Mouse (Mus musculus) limb, embryonic 12.5 days (tissue): ENCODE results near the gene Dynlt1f. TPM values are rescaled to one million over a fixed set of nuclear protein-coding genes. Genes with fewer than 3 reads are reported as not detected.
"Not testable (repeated sequence)": the region's sequence is repeated elsewhere in the genome, so short reads cannot be mapped to it uniquely, and the experiment has no call there.

Experiments used
- ATAC-seq: fragments of 200-750 bp; cut with Nextera tagmentation; 2 replicates; pipeline ENCODE4 v1.8.0; 2017; ENCODE audit warnings: low read depth, moderate TSS enrichment; ENCODE audit not compliant: insufficient number of reproducible peaks, insufficient read depth, low FRiP score, low TSS enrichment
- H3K27ac ChIP-seq: fragments of 300-500 bp; sonication (generic); 2 replicates; pipeline ENCODE4 v1.5.1; 2016; ENCODE audit warnings: mild to moderate bottlenecking, moderate library complexity
- H3K27me3 ChIP-seq: fragments of 300-500 bp; sonication (generic); 2 replicates; pipeline ENCODE4 v1.6.1; 2016; ENCODE audit warnings: mild to moderate bottlenecking, moderate library complexity
- H3K36me3 ChIP-seq: fragments of 300-500 bp; sonication (generic); 2 replicates; pipeline ENCODE4 v1.6.1; 2016; ENCODE audit warnings: mild to moderate bottlenecking, moderate library complexity
- H3K4me1 ChIP-seq: fragments of 300-500 bp; sonication (generic); replicated peaks from 2 replicates; pipeline ENCODE4 v1.6.1; 2016
- H3K4me2 ChIP-seq: fragments of 300-500 bp; sonication (generic); 2 replicates; pipeline ENCODE4 v1.6.1; 2016; ENCODE audit warnings: mild to moderate bottlenecking, moderate library complexity
- H3K4me3 ChIP-seq: fragments of 300-500 bp; sonication (generic); replicated peaks from 2 replicates; pipeline ENCODE4 v1.5.1; 2016; ENCODE audit warnings: mild to moderate bottlenecking
- H3K9ac ChIP-seq: fragments of 300-500 bp; sonication (generic); replicated peaks from 2 replicates; pipeline ENCODE4 v1.6.1; 2016; ENCODE audit warnings: mild to moderate bottlenecking, moderate library complexity
- H3K9me3 ChIP-seq: fragments of 300-500 bp; sonication (generic); 2 replicates; pipeline ENCODE4 v1.6.1; 2016; ENCODE audit warnings: mild to moderate bottlenecking, moderate library complexity
- WGBS: fragments of 180-500 bp; shearing (Covaris S2); methylation state at CpG from one replicate; pipeline ENCODE4 v1.1.7; 2016; 5-methylcytosine and 5-hydroxymethylcytosine counted together
- polyA plus RNA-seq: library from polyadenylated mRNA; unstranded; fragments of >200 nt; fragmentation: Nextera tagmentation; extraction: Ambion mirVana; gene quantifications from 2 replicates; pipeline ENCODE4 v1.2.1, GENCODE M21; 2016

Dynlt1f gene
- polyA plus RNA-seq, 1 experiment from 2014 or later = 326 TPM

DNA sequence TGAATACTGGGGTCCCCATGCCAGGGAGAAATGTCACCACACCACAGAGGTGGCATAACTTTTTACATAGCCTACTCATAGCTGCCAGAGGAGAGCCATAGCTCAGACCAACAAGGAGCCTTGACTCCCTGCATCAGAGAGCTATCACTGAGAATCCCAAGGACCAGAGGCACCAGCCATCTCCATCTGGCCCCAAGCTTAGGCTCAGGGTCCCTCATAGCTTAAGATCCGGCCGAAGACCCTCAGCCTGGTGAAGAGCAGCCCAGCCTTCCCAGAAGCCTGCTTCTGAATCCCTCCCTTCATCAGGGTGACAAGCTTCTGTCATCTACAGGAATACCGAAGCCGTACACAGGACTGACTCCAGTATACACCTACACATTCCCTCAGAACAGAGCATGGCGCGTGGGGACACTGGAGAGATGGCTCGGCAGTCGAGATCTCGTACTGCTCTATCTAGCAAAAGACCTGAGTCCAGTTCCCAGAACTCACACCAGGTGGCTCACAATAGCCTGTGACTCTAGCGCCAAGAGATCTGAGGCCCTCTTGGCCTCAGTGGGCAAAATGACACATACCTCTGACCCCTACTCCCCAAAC lies 15.6 kb downstream of the Dynlt1f start:
- not testable (repeated sequence) for H3K9me3 ChIP-seq, H3K4me3 ChIP-seq, H3K4me2 ChIP-seq, H3K9ac ChIP-seq, H3K4me1 ChIP-seq, H3K36me3 ChIP-seq, H3K27me3 ChIP-seq, ATAC-seq, H3K27ac ChIP-seq
- WGBS = 91% methylated on average over 10 of the region's 10 CpGs

- 0 out of 2 replicates have a peak, but pooled peaks have one; percentile 27 for ATAC-seq
These were observed 16.2 kb downstream of the Dynlt1f start for GRCm38 (mm10) chr17:6639486-6639885.

GRCm38 (mm10) chr17:6638444-6638843 lies 17.3 kb downstream of the Dynlt1f start:
- 82% methylated on average over 8 of the region's 8 CpGs for WGBS
- H3K36me3 ChIP-seq, H3K4me2 ChIP-seq, H3K9ac ChIP-seq, H3K4me3 ChIP-seq, H3K4me1 ChIP-seq, H3K27me3 ChIP-seq, ATAC-seq, H3K27ac ChIP-seq, H3K9me3 ChIP-seq: not testable (repeated sequence)

More at GRCm38 (mm10) chr17:6639486-6639885, 16.2 kb downstream of the Dynlt1f start:
- H3K4me2 ChIP-seq, H3K27me3 ChIP-seq, H3K27ac ChIP-seq, H3K9me3 ChIP-seq, H3K9ac ChIP-seq, H3K36me3 ChIP-seq, H3K4me1 ChIP-seq, H3K4me3 ChIP-seq: not testable (repeated sequence)
- 95% methylated on average over 16 of the region's 21 CpGs for WGBS

DNA sequence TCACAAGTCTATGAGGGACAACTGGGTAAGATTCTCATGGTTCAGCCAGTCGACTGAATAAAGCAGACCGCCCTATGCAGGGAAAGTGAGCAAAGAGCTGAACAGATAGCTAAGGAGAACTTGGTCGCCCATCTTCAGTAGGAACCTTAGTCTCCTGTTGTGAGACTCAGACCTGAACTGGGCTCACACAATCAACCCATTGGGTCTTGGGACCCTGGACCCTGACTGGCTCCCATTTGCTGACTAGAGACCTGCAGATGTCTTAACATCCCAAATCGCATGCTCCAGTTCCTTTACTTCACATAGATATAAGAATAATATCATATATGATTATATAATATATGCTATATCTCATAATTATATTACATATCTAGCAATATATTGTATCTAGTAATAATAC lies 18.3 kb downstream of the Dynlt1f start:
- WGBS = 91% methylated on average over 4 of the region's 4 CpGs
- H3K27ac ChIP-seq, H3K27me3 ChIP-seq, H3K4me3 ChIP-seq, H3K4me1 ChIP-seq, ATAC-seq, H3K36me3 ChIP-seq, H3K9ac ChIP-seq, H3K4me2 ChIP-seq, H3K9me3 ChIP-seq: not testable (repeated sequence)

DNA sequence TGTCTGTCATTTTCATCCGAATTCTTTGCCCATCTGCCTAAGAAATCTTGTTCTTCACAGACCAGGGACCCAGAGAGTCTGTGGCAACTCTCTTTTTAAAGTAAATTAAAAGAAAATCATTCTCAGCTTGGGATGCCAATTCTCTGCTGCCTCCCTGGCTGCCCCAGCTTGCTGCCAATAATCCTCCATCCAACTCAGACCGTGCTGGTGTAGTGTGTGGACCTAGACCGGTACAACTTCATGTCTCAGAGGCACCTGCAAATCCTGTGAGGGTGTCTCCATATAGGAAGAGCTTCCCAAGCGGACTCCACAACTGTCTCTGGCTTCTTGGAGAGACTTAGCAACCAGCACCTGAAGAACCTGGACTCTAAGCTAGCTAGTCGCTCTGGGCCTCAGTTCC lies 18.8 kb downstream of the Dynlt1f start:
- Histone ChIP-seq H3K36me3 (no peaks in the 10 kb centered on the region), H3K4me3 (no peak overlapping the region), H3K9ac (no peak overlapping the region), H3K27ac (no peak overlapping the region), H3K27me3 (no peaks in the 10 kb centered on the region), H3K4me2 (no peak overlapping the region), H3K4me1 (no peaks in the 10 kb centered on the region), H3K9me3 (no peaks in the 10 kb centered on the region)
- ATAC-seq = no peak
- WGBS = 86% methylated on average over 5 of the region's 5 CpGs

GRCm38 (mm10) chr17:6635781-6636180 lies 19.9 kb downstream of the Dynlt1f start:
- not testable (repeated sequence) for H3K27ac ChIP-seq, H3K36me3 ChIP-seq, H3K9ac ChIP-seq, H3K4me3 ChIP-seq, ATAC-seq, H3K27me3 ChIP-seq, H3K9me3 ChIP-seq, H3K4me1 ChIP-seq, H3K4me2 ChIP-seq
- WGBS = 80% methylated on average over 1 of the region's 4 CpGs

- not testable (repeated sequence) for H3K4me3 ChIP-seq, H3K27ac ChIP-seq, H3K9me3 ChIP-seq, H3K36me3 ChIP-seq, ATAC-seq, H3K4me2 ChIP-seq, H3K4me1 ChIP-seq, H3K9ac ChIP-seq, H3K27me3 ChIP-seq
- WGBS = 93% methylated on average over 6 of the region's 6 CpGs
These were observed 22.9 kb downstream of the Dynlt1f start for GRCm38 (mm10) chr17:6632850-6633249.

GRCm38 (mm10) chr17:6630398-6630797 lies 25.3 kb downstream of the Dynlt1f start:
- not testable (repeated sequence) for H3K9ac ChIP-seq, H3K4me1 ChIP-seq, H3K36me3 ChIP-seq, ATAC-seq, H3K9me3 ChIP-seq, H3K4me3 ChIP-seq, H3K27ac ChIP-seq, H3K27me3 ChIP-seq, H3K4me2 ChIP-seq
- WGBS = 85% methylated on average over 4 of the region's 4 CpGs

DNA sequence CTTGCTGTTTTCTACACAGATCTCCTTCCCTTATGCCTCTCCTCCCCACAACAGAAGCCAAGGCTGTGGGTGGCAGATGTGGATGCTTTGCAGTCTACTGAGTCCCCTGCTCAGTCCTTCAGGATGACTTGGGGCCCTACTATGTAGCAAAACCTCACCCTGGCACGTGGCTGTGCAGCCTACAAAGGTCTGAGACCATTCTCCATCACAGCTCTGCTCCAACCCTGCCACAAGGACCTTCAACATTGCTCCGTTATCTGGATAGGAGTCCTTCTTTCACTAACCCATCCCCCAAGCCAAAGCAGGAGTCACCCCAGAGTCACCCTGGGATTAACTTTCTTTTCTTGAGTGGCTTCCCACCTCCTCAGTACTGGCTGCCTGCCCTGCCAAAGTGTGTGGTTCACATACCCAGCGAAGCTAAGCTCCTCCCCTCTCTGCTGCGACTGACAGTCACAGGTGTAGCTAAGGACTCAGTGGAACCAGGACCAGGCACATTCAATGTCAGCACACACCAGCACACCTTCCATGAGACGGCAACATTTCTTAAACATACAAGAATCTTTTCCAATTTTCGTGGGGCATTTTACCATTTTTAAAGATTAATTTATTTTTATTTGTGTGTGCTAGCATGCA lies 30.7 kb downstream of the Dynlt1f start:
- H3K4me1 ChIP-seq, H3K9ac ChIP-seq, H3K27me3 ChIP-seq, H3K4me2 ChIP-seq, H3K4me3 ChIP-seq, H3K36me3 ChIP-seq, H3K9me3 ChIP-seq, H3K27ac ChIP-seq: not testable (repeated sequence)
- WGBS = 50% methylated on average over 1 of the region's 6 CpGs
- 0 out of 2 replicates have a peak, but pooled peaks have one; percentile 60 for ATAC-seq

- not testable (repeated sequence) for H3K36me3 ChIP-seq, H3K9me3 ChIP-seq, H3K9ac ChIP-seq, H3K27me3 ChIP-seq, H3K4me1 ChIP-seq, H3K4me3 ChIP-seq, H3K27ac ChIP-seq, H3K4me2 ChIP-seq, ATAC-seq
- WGBS = 86% methylated on average over 11 of the region's 12 CpGs
These were observed 33.7 kb downstream of the Dynlt1f start for GRCm38 (mm10) chr17:6621976-6622375.

GRCm38 (mm10) chr17:6620730-6621451 lies 34.8 kb downstream of the Dynlt1f start:
- H3K36me3 ChIP-seq, H3K9ac ChIP-seq, H3K4me2 ChIP-seq, ATAC-seq, H3K27ac ChIP-seq, H3K4me3 ChIP-seq, H3K9me3 ChIP-seq, H3K4me1 ChIP-seq, H3K27me3 ChIP-seq: not testable (repeated sequence)
- 78% methylated on average over 17 of the region's 20 CpGs for WGBS
